Mouse (Mus musculus) hindbrain, embryonic 14.5 days (tissue): Measurements from ENCODE around the gene Olfr1080. TPM values are rescaled to one million over a fixed set of nuclear protein-coding genes. Genes with fewer than 3 reads are reported as not detected.
"Not testable (repeated sequence)": the region's sequence is repeated elsewhere in the genome, so short reads cannot be mapped to it uniquely, and the experiment has no call there.

ENCODE experiments used
- ATAC-seq: fragments of 200-750 bp; cut with Nextera tagmentation; 2 replicates; pipeline ENCODE4 v1.8.0; 2017; ENCODE audit warnings: moderate number of reproducible peaks, mild to moderate bottlenecking, moderate TSS enrichment, moderate library complexity; ENCODE audit not compliant: low FRiP score
- DNase-seq: peaks from one replicate; pipeline ENCODE4 v3.0.0-alpha.2; 2015; ENCODE audit warnings: low spot score
- H3K27ac ChIP-seq: fragments of 300-500 bp; sonication (generic); 2 replicates; pipeline ENCODE4 v1.5.1; 2014; ENCODE audit warnings: mild to moderate bottlenecking, moderate library complexity
- H3K27me3 ChIP-seq: fragments of 300-500 bp; sonication (generic); 2 replicates; pipeline ENCODE4 v1.6.1; 2014; ENCODE audit warnings: mild to moderate bottlenecking, low read length, mixed read lengths; ENCODE audit not compliant: control insufficient read depth, insufficient read depth
- H3K36me3 ChIP-seq: fragments of 300-500 bp; sonication (generic); replicated peaks from 2 replicates; pipeline ENCODE4 v1.6.1; 2014; ENCODE audit not compliant: control insufficient read depth, insufficient read depth
- H3K4me1 ChIP-seq: fragments of 300-500 bp; sonication (generic); replicated peaks from 2 replicates; pipeline ENCODE4 v1.6.1; 2014; ENCODE audit warnings: antibody characterized with exemption, low read length, mixed read lengths; ENCODE audit not compliant: control insufficient read depth, insufficient read depth
- H3K4me2 ChIP-seq: fragments of 300-500 bp; sonication (generic); replicated peaks from 2 replicates; pipeline ENCODE4 v1.6.1; 2014; ENCODE audit warnings: mild to moderate bottlenecking, moderate library complexity
- H3K4me3 ChIP-seq: fragments of 300-500 bp; sonication (generic); replicated peaks from 2 replicates; pipeline ENCODE4 v1.5.1; 2014; ENCODE audit warnings: mild to moderate bottlenecking, low read length
- H3K9ac ChIP-seq: fragments of 300-500 bp; sonication (generic); 2 replicates; pipeline ENCODE4 v1.6.1; 2014
- H3K9me3 ChIP-seq: fragments of 300-500 bp; sonication (generic); 2 replicates; pipeline ENCODE4 v1.6.1; 2016; ENCODE audit warnings: low read length; ENCODE audit not compliant: control insufficient read depth
- WGBS: fragments of 180-500 bp; shearing (Covaris S2); extraction: QIAGEN DNeasy Blood & Tissue Kit; methylation state at CpG from one replicate; pipeline ENCODE4 v1.1.7; 2014; 5-methylcytosine and 5-hydroxymethylcytosine counted together
- polyA plus RNA-seq: library from polyadenylated mRNA; unstranded; fragments of >200 nt; fragmentation: Nextera tagmentation; extraction: Ambion mirVana; gene quantifications from 2 replicates; pipeline ENCODE4 v1.2.1, GENCODE M21; 2014

Gene Olfr1080
- not detected in 2 replicates for polyA plus RNA-seq

GRCm38 (mm10) chr2:86558135-86558534 is at the start of gene Olfr1080:
Gene Olfr1080 (minus strand): TSS chr2:86558235.
- H3K4me2 ChIP-seq, H3K4me1 ChIP-seq, H3K9me3 ChIP-seq, ATAC-seq, H3K27ac ChIP-seq, H3K36me3 ChIP-seq, H3K4me3 ChIP-seq, H3K9ac ChIP-seq, H3K27me3 ChIP-seq, DNase-seq: not testable (repeated sequence)

- not testable (repeated sequence) for H3K9ac ChIP-seq, H3K9me3 ChIP-seq, ATAC-seq, H3K4me1 ChIP-seq, H3K27me3 ChIP-seq, H3K4me2 ChIP-seq, H3K4me3 ChIP-seq, H3K36me3 ChIP-seq, DNase-seq, H3K27ac ChIP-seq
- WGBS: 40% methylated on average over 1 of the region's 1 CpGs
Observed at GRCm38 (mm10) chr2:86598866-86599265, 40.8 kb upstream of the Olfr1080 start, which contains the start of gene Olfr1082. Gene Olfr1082 (minus strand): TSS chr2:86598966.

GRCm38 (mm10) chr2:86542380-86542779 is 15.7 kb downstream of the Olfr1080 start, which contains the start of gene Olfr1079:
Gene Olfr1079 (minus strand): TSS chr2:86542480.
- H3K27ac ChIP-seq: no peak within 1 kb of the TSS
- H3K4me1 ChIP-seq: no peaks in the 10 kb centered on the region
- no peaks in the 10 kb centered on the region for H3K36me3 ChIP-seq
- H3K9me3 ChIP-seq: no peaks in the 10 kb centered on the region
- H3K4me2 ChIP-seq: no peak within 1 kb of the TSS
- 76% methylated on average over 1 of the region's 1 CpGs for WGBS
- no peak within 1 kb of the TSS for H3K9ac ChIP-seq
- no peak for ATAC-seq
- H3K27me3 ChIP-seq: no peaks in the 10 kb centered on the region
- DNase-seq: no peak
- no peak within 1 kb of the TSS for H3K4me3 ChIP-seq

GRCm38 (mm10) chr2:86530991-86531390 is 27.0 kb downstream of the Olfr1080 start:
- Histone ChIP-seq H3K4me3 (no peak overlapping the region), H3K4me2 (no peak overlapping the region), H3K9me3 (no peaks in the 10 kb centered on the region), H3K9ac (no peak overlapping the region), H3K27ac (no peak overlapping the region), H3K4me1 (no peaks in the 10 kb centered on the region), H3K27me3 (no peaks in the 10 kb centered on the region), H3K36me3 (no peaks in the 10 kb centered on the region)
- WGBS: 77% methylated on average over 1 of the region's 1 CpGs
- ATAC-seq (no peak), DNase-seq (no peak)

- Histone ChIP-seq H3K9ac (no peak within 1 kb of the TSS), H3K27ac (no peak within 1 kb of the TSS), H3K4me2 (no peak within 1 kb of the TSS), H3K36me3 (no peaks in the 10 kb centered on the region), H3K4me3 (no peak within 1 kb of the TSS), H3K27me3 (no peaks in the 10 kb centered on the region), H3K4me1 (no peaks in the 10 kb centered on the region), H3K9me3 (no peaks in the 10 kb centered on the region)
- DNase-seq (no peak), ATAC-seq (no peak)
- 90% methylated on average over 1 of the region's 1 CpGs for WGBS
Observed at GRCm38 (mm10) chr2:86508161-86508560, 49.9 kb downstream of the Olfr1080 start, which contains the start of gene Olfr1076. Gene Olfr1076 (plus strand): TSS chr2:86508461.

Other genes starting within 250 kb of the Olfr1080 start
- not detected in 2 replicates for gene Olfr1053, start 243.0 kb downstream of the Olfr1080 start, polyA plus RNA-seq
- gene Olfr1054, start 222.8 kb downstream of the Olfr1080 start, polyA plus RNA-seq: not detected in 2 replicates
- not detected in 2 replicates for gene Olfr1055, start 208.0 kb downstream of the Olfr1080 start, polyA plus RNA-seq
- not detected in 2 replicates for gene Olfr1056, start 195.8 kb downstream of the Olfr1080 start, polyA plus RNA-seq
- gene Olfr1057, start 179.8 kb downstream of the Olfr1080 start, polyA plus RNA-seq: not detected in 2 replicates
- gene Olfr1058, start 169.7 kb downstream of the Olfr1080 start, polyA plus RNA-seq: not detected in 2 replicates
- not detected in 2 replicates for gene Olfr1061, start 144.2 kb downstream of the Olfr1080 start, polyA plus RNA-seq
- not detected in 2 replicates for gene Olfr1062, start 131.5 kb downstream of the Olfr1080 start, polyA plus RNA-seq
- gene Olfr1065, start 107.6 kb downstream of the Olfr1080 start, polyA plus RNA-seq: not detected in 2 replicates
- gene Olfr1066, start 102.0 kb downstream of the Olfr1080 start, polyA plus RNA-seq: not detected in 2 replicates
- not detected in 2 replicates for gene Olfr228, start 70.8 kb downstream of the Olfr1080 start, polyA plus RNA-seq
- gene Olfr1076, start 49.8 kb downstream of the Olfr1080 start, polyA plus RNA-seq: not detected in 2 replicates
- gene Olfr1079, start 15.8 kb downstream of the Olfr1080 start, polyA plus RNA-seq: not detected in 2 replicates
- not detected in 2 replicates for gene Olfr1082, start 40.7 kb upstream of the Olfr1080 start, polyA plus RNA-seq
- gene Olfr1084, start 81.5 kb upstream of the Olfr1080 start, polyA plus RNA-seq: not detected in 2 replicates
- not detected in 2 replicates for gene Olfr1085, start 103.8 kb upstream of the Olfr1080 start, polyA plus RNA-seq
- not detected in 2 replicates for gene Olfr1086, start 121.9 kb upstream of the Olfr1080 start, polyA plus RNA-seq
- not detected in 2 replicates for gene Olfr1087, start 140.2 kb upstream of the Olfr1080 start, polyA plus RNA-seq
- gene Olfr1089, start 175.5 kb upstream of the Olfr1080 start, polyA plus RNA-seq: not detected in 2 replicates
- not detected in 2 replicates for gene Olfr1090, start 200.8 kb upstream of the Olfr1080 start, polyA plus RNA-seq
- not detected in 2 replicates for gene Olfr1093, start 224.2 kb upstream of the Olfr1080 start, polyA plus RNA-seq